Comparison of ENCODE assay signal across 8 mouse cellular contexts in genomic region chr7:139247881-139248614, GRCm38 (mm10). TPM values are rescaled to one million over a fixed set of nuclear protein-coding genes. Genes with fewer than 3 reads are reported as not detected.
A peak's percentile ranks its signal among the peaks of the same experiment; 100 is the strongest.
DNase-seq lines count a peak whose midpoint lies in the region; ATAC-seq and TF ChIP-seq lines count a peak whose summit lies in the region.

TSS of gene Pwwp2b (plus strand) at chr7:139248482.

- POLR2A ChIA-PET in Patski (lab: Charles Lee), result interaction anchor here (0.6 to 1.6 kb wide), 4 partner anchors 12 to 222 kb away, joined by 3 to 11 read pairs (median 4); no protein-coding TSS in a partner anchor

- intact Hi-C loops in gastrocnemius, postnatal 14 days (cut with DNase I; ENCODE audit: low total_unique reads), result no loop called here
- intact Hi-C loops in left cerebral cortex, postnatal 14 days (cut with DNase I), result no loop called here

- TF ChIP-seq CTCF in Patski (IDR thresholded peaks at IDR 0.05), result no peak

- CTCF ChIA-PET in Patski (lab: Charles Lee), result interaction anchor here (1.3 kb wide), 1 partner anchor 14 kb away, joined by 3 read pairs; no protein-coding TSS in a partner anchor

- in situ Hi-C loops in Patski (cut with MboI; ENCODE audit: low pct_unique_long_range_greater_than_20kb), result no loop called here

- ATAC-seq in Patski, result peak; percentile 72
- peak; percentile 59 for ATAC-seq in megakaryocyte progenitor cell, adult 5-6 weeks (replicated peaks; ENCODE audit: poor library complexity)

- H3K27me3 ChIP-seq in Patski, result no peaks in the 10 kb centered on the region

- no peak for DNase-seq in Patski (ENCODE audit: low read depth, low spot score)
- peak; percentile 80 to 90 for DNase-seq in cerebellum, postnatal 25 days
- DNase-seq in gastrocnemius, postnatal 14 days, result peak; percentile 82
- peak; percentile 86 for DNase-seq in induced T-regulatory cell, adult 2 months (ENCODE audit: low read depth)
- peak in 1 of 2 experiments; percentile 63 for DNase-seq in left cerebral cortex, postnatal 14 days (ENCODE audit: low spot score in 2 of 2)
- peak; percentile 75 for DNase-seq in right cerebral cortex, postnatal 10 days (ENCODE audit: low spot score in 2 of 2)
- DNase-seq in urinary bladder, postnatal 36 days (ENCODE audit: low spot score in 2 of 2), result peak; percentile 80 to 81

RNA-seq across cellular contexts. Expression of gene Pwwp2b, which starts in this region (rescaled TPM):
- polyA plus RNA-seq in Patski (2021), result 11.6 TPM
- total RNA-seq in gastrocnemius, postnatal 14 days (2021), result 1 to 10 TPM; 1.5 to 3.0 TPM
- 10 to 100 TPM; 10.4 to 10.9 TPM for total RNA-seq in left cerebral cortex, postnatal 14 days (2021)
- 3.7 and 4.6 TPM in 2 replicates for total RNA-seq in megakaryocyte progenitor cell, adult 5-6 weeks (2015)
- total RNA-seq in megakaryocyte progenitor cell, adult 5-6 weeks (2017), result 2.5 and 4.7 TPM in 2 replicates
